Mouse (Mus musculus) c-Kit-positive CD71-positive TER-119-positive erythroid progenitor cells, embryonic 14.5 days (primary cell): Measurements from ENCODE around the gene Eaf2.
A peak's percentile ranks its signal among the peaks of the same experiment; 100 is the strongest.

Source experiments
- DNase-seq: peaks from one replicate; pipeline ENCODE4 v3.0.0-alpha.2; 2013; ENCODE audit warnings: low spot score

The Eaf2 gene

GRCm38 (mm10) chr16:36874583-36875275 is at the start of gene Eaf2, which contains the start of gene Golgb1:
Gene Eaf2, minus strand, starts transcription at chr16:36875003.
Gene Golgb1, plus strand, starts transcription at chr16:36875140.
- DNase-seq, result peak; percentile 99

GRCm38 (mm10) chr16:36924312-36924711 is 49.5 kb upstream of the Eaf2 start:
- no peak for DNase-seq

- DNase-seq, result no peak
Observed at GRCm38 (mm10) chr16:36921980-36922379, 47.2 kb upstream of the Eaf2 start.

- no peak for DNase-seq
Observed at GRCm38 (mm10) chr16:36921067-36921613, 46.3 kb upstream of the Eaf2 start.

DNA sequence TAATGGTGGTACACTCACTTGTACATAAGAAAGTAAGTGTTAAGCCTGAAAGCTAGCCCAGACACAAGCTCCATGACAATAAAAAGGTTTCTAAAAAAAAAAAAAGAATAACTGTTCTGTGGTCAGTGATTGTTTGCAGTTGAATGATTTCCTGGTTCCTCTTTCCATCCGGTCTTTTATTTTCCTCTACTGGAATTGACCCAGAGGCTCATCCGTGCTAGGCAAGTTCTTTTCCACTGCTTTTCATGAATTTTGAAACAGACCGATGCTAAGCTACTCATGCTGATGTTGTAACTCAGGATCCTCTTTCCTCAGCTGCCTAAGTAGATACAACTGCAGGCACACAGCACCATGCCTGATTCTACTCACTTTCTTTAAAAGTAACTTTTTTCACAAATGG is 45.6 kb upstream of the Eaf2 start:
- no peak for DNase-seq

- no peak for DNase-seq
Observed at GRCm38 (mm10) chr16:36918505-36918904, 43.7 kb upstream of the Eaf2 start.

GRCm38 (mm10) chr16:36914195-36914594 is 39.4 kb upstream of the Eaf2 start:
- no peak for DNase-seq

GRCm38 (mm10) chr16:36912311-36912710 is 37.5 kb upstream of the Eaf2 start:
- no peak for DNase-seq

DNA sequence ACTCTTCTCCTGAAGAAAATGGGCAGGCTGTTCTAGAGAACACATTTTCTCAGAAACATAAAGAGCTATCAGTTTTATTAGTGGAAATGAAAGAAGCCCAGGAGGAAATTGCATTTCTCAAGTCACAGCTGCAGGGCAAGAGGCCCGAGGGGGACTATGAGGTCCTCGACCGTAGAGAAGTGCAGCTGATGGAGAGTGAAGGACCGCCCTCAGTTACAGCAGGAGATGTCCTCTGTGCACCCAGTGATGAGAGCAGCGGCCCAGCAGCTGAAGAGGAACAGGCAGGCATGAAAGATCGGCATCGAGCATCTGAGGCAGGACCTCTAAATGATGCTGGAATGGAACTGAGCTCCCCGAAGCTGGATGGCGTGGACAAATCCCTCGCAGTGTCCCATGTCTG is 37.1 kb upstream of the Eaf2 start:
- DNase-seq, result no peak

- no peak for DNase-seq
Observed at GRCm38 (mm10) chr16:36903156-36903555, 28.4 kb upstream of the Eaf2 start.

GRCm38 (mm10) chr16:36896712-36897111 is 21.9 kb upstream of the Eaf2 start:
- no peak for DNase-seq

GRCm38 (mm10) chr16:36893317-36893716 is 18.5 kb upstream of the Eaf2 start:
- peak; percentile 42 for DNase-seq

DNA sequence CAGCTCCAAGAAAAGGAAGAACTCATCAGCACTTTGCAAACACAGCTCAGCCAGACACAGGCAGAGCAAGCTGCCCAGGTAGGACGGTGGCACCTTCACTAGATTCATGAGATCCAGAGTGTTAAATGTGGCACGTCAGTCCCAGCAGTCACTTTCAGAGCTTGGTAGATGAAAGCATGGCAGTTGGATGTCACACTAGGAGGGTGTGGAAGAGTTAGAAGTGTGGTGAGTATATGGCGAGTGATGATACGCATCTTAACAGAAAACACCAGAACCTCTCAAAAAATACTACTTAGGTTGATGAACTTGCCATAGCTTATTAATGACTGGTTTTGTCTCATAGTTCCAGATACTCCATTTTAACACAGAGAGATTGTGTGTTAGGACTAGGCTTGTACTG is 16.6 kb upstream of the Eaf2 start:
- peak; percentile 59 for DNase-seq

- DNase-seq, result peak; percentile 89
Observed at GRCm38 (mm10) chr16:36890559-36890958, 15.8 kb upstream of the Eaf2 start.

GRCm38 (mm10) chr16:36887546-36887945 is 12.7 kb upstream of the Eaf2 start:
- no peak for DNase-seq

GRCm38 (mm10) chr16:36885912-36886311 is 11.1 kb upstream of the Eaf2 start:
- DNase-seq, result no peak

- peak; percentile 67 for DNase-seq
Observed at GRCm38 (mm10) chr16:36884881-36885280, 10.1 kb upstream of the Eaf2 start.

DNA sequence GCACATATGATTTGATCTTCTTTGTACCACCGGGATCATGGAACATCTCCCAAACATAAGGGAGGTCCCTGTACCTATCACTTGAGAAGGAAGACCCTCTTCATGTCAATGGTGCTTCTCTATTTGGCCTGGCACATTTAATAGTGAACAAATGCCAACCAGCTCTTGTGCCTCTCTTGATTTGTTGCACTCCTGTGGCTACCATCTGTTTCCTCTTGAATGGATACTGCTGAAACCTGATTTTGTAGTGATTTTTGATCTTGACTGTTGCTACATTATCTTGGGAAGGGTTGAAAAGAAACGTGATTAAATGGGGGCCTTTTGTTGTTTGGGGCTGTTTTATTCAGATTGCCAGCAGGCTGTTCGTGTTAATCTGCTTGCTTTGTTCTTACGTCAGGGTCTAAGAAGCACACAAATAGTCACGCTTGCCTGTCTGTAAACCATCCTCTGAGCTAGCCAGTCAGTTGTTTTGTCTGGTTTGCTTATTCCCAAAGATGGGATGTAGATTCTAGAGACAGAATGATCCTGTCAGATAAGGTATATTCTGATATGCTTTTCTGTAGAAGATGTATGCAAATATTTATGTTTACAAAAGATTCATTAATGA is 8.0 kb upstream of the Eaf2 start:
- DNase-seq, result no peak

DNA sequence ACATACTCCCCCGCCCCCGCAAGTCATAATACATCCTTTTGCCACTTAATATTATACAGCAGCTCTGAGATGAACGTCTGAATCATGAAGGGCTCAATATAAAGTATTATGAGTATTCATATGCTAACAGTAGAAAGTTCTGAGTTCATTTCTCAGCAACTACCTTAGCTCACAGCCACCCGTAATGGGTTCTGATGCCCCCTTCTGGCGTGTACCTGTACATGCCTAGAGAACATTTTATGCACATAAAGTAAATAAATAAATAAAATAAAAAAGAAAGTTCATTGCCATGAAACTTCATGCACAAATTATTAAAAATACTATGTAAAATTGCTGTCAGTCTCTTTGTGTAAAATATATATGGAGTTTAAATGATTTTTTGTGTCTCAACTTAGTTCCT is 2.5 kb upstream of the Eaf2 start:
- DNase-seq, result peak; percentile 42

DNA sequence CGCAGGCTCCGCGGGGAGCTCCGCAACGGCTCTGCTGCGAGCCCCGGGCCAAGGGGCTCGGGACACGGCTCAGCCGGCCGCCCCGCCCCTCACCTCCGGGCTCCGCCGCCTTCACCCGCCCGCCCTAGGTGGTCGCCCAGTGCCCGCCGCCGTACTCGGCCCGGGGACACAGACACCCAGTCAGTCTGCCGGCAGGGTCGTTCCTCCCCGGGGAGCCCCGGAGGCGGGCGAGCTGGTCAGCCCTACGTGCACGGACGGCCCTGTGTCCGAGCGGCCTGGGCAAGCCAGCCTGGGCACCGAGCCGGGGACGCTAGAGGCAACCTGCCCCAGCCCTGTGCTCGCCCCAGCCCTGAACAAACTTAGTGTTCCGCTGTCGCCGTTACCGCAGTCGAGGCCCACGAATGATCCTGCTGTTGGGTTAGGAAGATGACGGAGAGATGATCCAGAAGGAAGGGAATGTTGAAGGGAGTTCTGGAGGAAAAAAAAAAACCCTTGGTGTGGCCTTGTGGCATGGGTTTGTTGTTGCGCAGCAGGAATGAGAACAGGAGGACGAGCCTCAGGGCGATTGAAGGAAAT is 561 bp upstream of the Eaf2 start:
- no peak for DNase-seq

DNA sequence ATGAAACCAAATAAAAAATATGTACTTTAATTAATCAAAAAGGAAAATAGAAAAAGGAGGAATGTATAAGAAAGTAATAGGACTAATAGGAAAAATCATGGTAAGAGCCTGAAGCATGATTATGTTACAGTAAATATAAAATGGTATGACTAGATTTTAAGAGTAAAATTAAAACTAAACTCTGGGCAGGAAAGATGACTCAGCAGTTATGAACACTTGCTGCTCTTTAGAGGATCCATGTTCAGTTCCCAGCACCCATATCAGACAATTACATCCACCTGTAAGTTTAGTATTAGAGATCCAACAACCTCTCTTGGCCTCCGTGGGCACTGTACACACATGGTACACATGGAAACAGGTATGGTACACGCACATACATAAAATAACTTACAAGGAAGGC is 5.4 kb downstream of the Eaf2 start:
- DNase-seq, result no peak

DNA sequence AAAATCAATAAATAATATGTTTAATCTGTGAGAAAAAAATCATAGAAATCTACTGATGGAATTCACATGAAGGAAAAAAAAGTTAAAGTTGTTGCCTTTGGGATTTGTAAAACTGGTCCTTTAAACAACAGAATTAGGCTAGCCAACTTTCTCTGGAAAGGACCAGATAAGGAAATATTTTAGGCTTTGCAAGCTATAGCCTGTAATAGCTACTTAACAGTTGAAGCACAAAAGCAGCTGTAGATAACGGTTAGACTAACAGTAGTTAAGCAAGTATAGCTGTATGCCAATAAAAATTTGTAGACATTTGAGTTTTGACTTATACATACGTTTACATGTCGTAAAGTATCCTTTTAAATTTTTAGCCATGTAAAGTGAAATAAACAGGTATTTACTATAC is 11.2 kb downstream of the Eaf2 start:
- DNase-seq, result no peak

- no peak for DNase-seq
Observed at GRCm38 (mm10) chr16:36851202-36851601, 23.6 kb downstream of the Eaf2 start.
